Mouse (Mus musculus): Measurements from ENCODE around the gene Clrn3.

- TF ChIP-seq POLR2A (IDR thresholded peaks at IDR 0.05; ENCODE audit: borderline replicate concordance, extremely low read depth, insufficient read depth, insufficient read length, poor library complexity, severe bottlenecking) = no peak
- peak; percentile 78; the same call in 1 of the 2 replicates for TF ChIP-seq CTCF (IDR thresholded peaks at IDR 0.05; ENCODE audit: borderline replicate concordance, extremely low read depth, insufficient read depth, insufficient read length)
These were observed 63.7 kb downstream of the Clrn3 start for GRCm38 (mm10) chr7:135464689-135465259.

Data from brain, embryonic 14.5 days (tissue).